Mouse (Mus musculus): Measurements from ENCODE around the gene Vkorc1l1. TPM values are rescaled to one million over a fixed set of nuclear protein-coding genes. Genes with fewer than 3 reads are reported as not detected.
A peak's percentile ranks its signal among the peaks of the same experiment; 100 is the strongest.

Vkorc1l1 gene
- total and polyA plus RNA-seq, 2 experiments, result 14.4 to 24.3 TPM

GRCm38 (mm10) chr5:129966448-129966847 is 24.7 kb downstream of the Vkorc1l1 start:
- no peak for TF ChIP-seq CTCF (IDR thresholded peaks at IDR 0.05; ENCODE audit: low read depth, low read length)

GRCm38 (mm10) chr5:129968417-129968816 is 26.6 kb downstream of the Vkorc1l1 start:
- H3K79me2 ChIP-seq (ENCODE audit: control insufficient read depth, insufficient read depth, low read length), result peaks cover 12% of the 10 kb centered on the region; the same call in 1 of the 2 replicates
- H3K4me3 ChIP-seq (ENCODE audit: insufficient read depth, low read depth, low read length), result no peak overlapping the region
- TF ChIP-seq CTCF (IDR thresholded peaks at IDR 0.05; ENCODE audit: low read depth, low read length) (no peak), POLR2A (IDR thresholded peaks at IDR 0.05; ENCODE audit: extremely low read depth, insufficient read depth, low read length) (no peak)
- H3K9ac ChIP-seq (ENCODE audit: low read depth, low read length), result no peak overlapping the region
- H3K4me1 ChIP-seq (ENCODE audit: control insufficient read depth, insufficient read depth, low read length), result peaks cover 6% of the 10 kb centered on the region
- no peaks in the 10 kb centered on the region for H3K36me3 ChIP-seq (ENCODE audit: control insufficient read depth, insufficient read depth, low read length)
- WGBS, result 63% methylated on average over 7 of the region's 7 CpGs
- H3K27ac ChIP-seq (replicated peaks; ENCODE audit: insufficient read depth, low read depth, low read length), result no peak overlapping the region
- no peaks in the 10 kb centered on the region for H3K27me3 ChIP-seq (ENCODE audit: control insufficient read depth, insufficient read depth, low read length)
- no peak for DNase-seq (ENCODE audit: extremely low read depth, low read depth, low spot score)

More at GRCm38 (mm10) chr5:129966448-129966847, 24.7 kb downstream of the Vkorc1l1 start:
- no peaks in the 10 kb centered on the region for H3K27me3 ChIP-seq (ENCODE audit: control insufficient read depth, insufficient read depth, low read length)
- no peaks in the 10 kb centered on the region; the same call in 1 of the 2 replicates for H3K4me1 ChIP-seq (ENCODE audit: control insufficient read depth, insufficient read depth, low read length)
- H3K79me2 ChIP-seq (ENCODE audit: control insufficient read depth, insufficient read depth, low read length), result peaks cover 12% of the 10 kb centered on the region; the same call in 1 of the 2 replicates
- DNase-seq (ENCODE audit: extremely low read depth, low read depth, low spot score), result no peak
- H3K9ac ChIP-seq (ENCODE audit: low read depth, low read length), result no peak overlapping the region
- no peak overlapping the region for H3K4me3 ChIP-seq (ENCODE audit: insufficient read depth, low read depth, low read length)
- H3K36me3 ChIP-seq (ENCODE audit: control insufficient read depth, insufficient read depth, low read length), result no peaks in the 10 kb centered on the region
- no peak overlapping the region for H3K27ac ChIP-seq (replicated peaks; ENCODE audit: insufficient read depth, low read depth, low read length)
- WGBS, result 86% methylated on average over 3 of the region's 3 CpGs

GRCm38 (mm10) chr5:129971491-129971890 is 29.7 kb downstream of the Vkorc1l1 start:
- no peak for DNase-seq (ENCODE audit: extremely low read depth, low read depth, low spot score)
- H3K27me3 ChIP-seq (ENCODE audit: control insufficient read depth, insufficient read depth, low read length), result no peaks in the 10 kb centered on the region
- no peak overlapping the region for H3K4me3 ChIP-seq (ENCODE audit: insufficient read depth, low read depth, low read length)
- H3K4me1 ChIP-seq (ENCODE audit: control insufficient read depth, insufficient read depth, low read length), result peaks cover 18% of the 10 kb centered on the region
- peaks cover 10% of the 10 kb centered on the region; the same call in 1 of the 2 replicates for H3K79me2 ChIP-seq (ENCODE audit: control insufficient read depth, insufficient read depth, low read length)
- 75% methylated on average over 4 of the region's 4 CpGs for WGBS
- TF ChIP-seq POLR2A (IDR thresholded peaks at IDR 0.05; ENCODE audit: extremely low read depth, insufficient read depth, low read length) (no peak), CTCF (IDR thresholded peaks at IDR 0.05; ENCODE audit: low read depth, low read length) (no peak)
- H3K9ac ChIP-seq (ENCODE audit: low read depth, low read length), result no peak overlapping the region
- no peak overlapping the region for H3K27ac ChIP-seq (replicated peaks; ENCODE audit: insufficient read depth, low read depth, low read length)
- H3K36me3 ChIP-seq (ENCODE audit: control insufficient read depth, insufficient read depth, low read length), result no peaks in the 10 kb centered on the region

GRCm38 (mm10) chr5:129974354-129974753 is 32.6 kb downstream of the Vkorc1l1 start:
- Histone ChIP-seq H3K9ac (ENCODE audit: low read depth, low read length) (no peak overlapping the region), H3K36me3 (ENCODE audit: control insufficient read depth, insufficient read depth, low read length) (0 out of 2 replicates have a peak, but pooled peaks cover 3% of the 10 kb centered on the region), H3K79me2 (ENCODE audit: control insufficient read depth, insufficient read depth, low read length) (peaks cover 17% of the 10 kb centered on the region; the same call in 1 of the 2 replicates), H3K27ac (replicated peaks; ENCODE audit: insufficient read depth, low read depth, low read length) (peak overlapping the region; percentile 91), H3K27me3 (ENCODE audit: control insufficient read depth, insufficient read depth, low read length) (no peaks in the 10 kb centered on the region), H3K4me3 (ENCODE audit: insufficient read depth, low read depth, low read length) (no peak overlapping the region), H3K4me1 (ENCODE audit: control insufficient read depth, insufficient read depth, low read length) (peaks cover 18% of the 10 kb centered on the region)
- TF ChIP-seq CTCF (IDR thresholded peaks at IDR 0.05; ENCODE audit: low read depth, low read length), result no peak
- no peak for TF ChIP-seq POLR2A (IDR thresholded peaks at IDR 0.05; ENCODE audit: extremely low read depth, insufficient read depth, low read length)
- 91% methylated on average over 4 of the region's 4 CpGs for WGBS
- DNase-seq (ENCODE audit: extremely low read depth, low read depth, low spot score), result no peak

GRCm38 (mm10) chr5:129974866-129975311 is 33.1 kb downstream of the Vkorc1l1 start:
- 17% methylated on average over 4 of the region's 4 CpGs for WGBS
- 0 out of 2 replicates have a peak, but pooled peaks cover 3% of the 10 kb centered on the region for H3K36me3 ChIP-seq (ENCODE audit: control insufficient read depth, insufficient read depth, low read length)
- H3K79me2 ChIP-seq (ENCODE audit: control insufficient read depth, insufficient read depth, low read length), result peaks cover 21% of the 10 kb centered on the region; the same call in 1 of the 2 replicates
- H3K4me1 ChIP-seq (ENCODE audit: control insufficient read depth, insufficient read depth, low read length), result peaks cover 18% of the 10 kb centered on the region
- TF ChIP-seq CTCF (IDR thresholded peaks at IDR 0.05; ENCODE audit: low read depth, low read length), result no peak
- TF ChIP-seq POLR2A (IDR thresholded peaks at IDR 0.05; ENCODE audit: extremely low read depth, insufficient read depth, low read length), result no peak
- H3K27ac ChIP-seq (replicated peaks; ENCODE audit: insufficient read depth, low read depth, low read length), result peak overlapping the region; percentile 91
- H3K27me3 ChIP-seq (ENCODE audit: control insufficient read depth, insufficient read depth, low read length), result no peaks in the 10 kb centered on the region
- no peak overlapping the region for H3K4me3 ChIP-seq (ENCODE audit: insufficient read depth, low read depth, low read length)
- no peak overlapping the region; the same call in 1 of the 2 replicates for H3K9ac ChIP-seq (ENCODE audit: low read depth, low read length)
- DNase-seq (ENCODE audit: extremely low read depth, low read depth, low spot score), result peak; percentile 97

- 96% methylated on average over 4 of the region's 4 CpGs for WGBS
- no peaks in the 10 kb centered on the region for H3K27me3 ChIP-seq (ENCODE audit: control insufficient read depth, insufficient read depth, low read length)
- H3K4me3 ChIP-seq (ENCODE audit: insufficient read depth, low read depth, low read length), result no peak overlapping the region
- 0 out of 2 replicates have a peak, but pooled peaks cover 3% of the 10 kb centered on the region for H3K36me3 ChIP-seq (ENCODE audit: control insufficient read depth, insufficient read depth, low read length)
- no peak for TF ChIP-seq POLR2A (IDR thresholded peaks at IDR 0.05; ENCODE audit: extremely low read depth, insufficient read depth, low read length)
- TF ChIP-seq CTCF (IDR thresholded peaks at IDR 0.05; ENCODE audit: low read depth, low read length), result no peak
- no peak for DNase-seq (ENCODE audit: extremely low read depth, low read depth, low spot score)
- no peak overlapping the region for H3K9ac ChIP-seq (ENCODE audit: low read depth, low read length)
- H3K4me1 ChIP-seq (ENCODE audit: control insufficient read depth, insufficient read depth, low read length), result peaks cover 16% of the 10 kb centered on the region
- peaks cover 17% of the 10 kb centered on the region; the same call in 1 of the 2 replicates for H3K79me2 ChIP-seq (ENCODE audit: control insufficient read depth, insufficient read depth, low read length)
- no peak overlapping the region for H3K27ac ChIP-seq (replicated peaks; ENCODE audit: insufficient read depth, low read depth, low read length)
Observed at GRCm38 (mm10) chr5:129977768-129978167, 36.0 kb downstream of the Vkorc1l1 start.
